8 mouse cellular contexts compared by ENCODE assay signal in genomic region chr14:25488097-25488613, GRCm38 (mm10). TPM values are rescaled to one million over a fixed set of nuclear protein-coding genes. Genes with fewer than 3 reads are reported as not detected.
A peak's percentile ranks its signal among the peaks of the same experiment; 100 is the strongest.
DNase-seq lines count a peak whose midpoint lies in the region; ATAC-seq and TF ChIP-seq lines count a peak whose summit lies in the region.

No protein-coding gene starts in this region.

- H3K9ac ChIP-seq in kidney, embryonic 14.5 days (ENCODE audit: low read depth, low read length) = no peak overlapping the region
- peak overlapping the region; percentile 61; the same call in 1 of the 2 replicates for H3K9ac ChIP-seq in heart, embryonic 12.5 days
- H3K9ac ChIP-seq in limb, embryonic 13.5 days = no peak overlapping the region

- no peak for ATAC-seq in kidney, embryonic 14.5 days (ENCODE audit: low FRiP score, low TSS enrichment)
- peak; percentile 13; the same call in 1 of the 2 replicates for ATAC-seq in heart, embryonic 12.5 days (ENCODE audit: insufficient number of reproducible peaks, low FRiP score)
- no peak for ATAC-seq in limb, embryonic 13.5 days (ENCODE audit: low FRiP score, low read depth)

- H3K4me2 ChIP-seq in kidney, embryonic 14.5 days (replicated peaks; ENCODE audit: low read depth, low read length) = no peak overlapping the region
- peak overlapping the region; percentile 40 for H3K4me2 ChIP-seq in heart, embryonic 12.5 days
- H3K4me2 ChIP-seq in limb, embryonic 13.5 days (replicated peaks) = peak overlapping the region; percentile 10; the same call in 1 of the 2 replicates
- H3K4me2 ChIP-seq in myocyte (ENCODE audit: low read depth) = peak overlapping the region; percentile 60

- H3K27me3 ChIP-seq in kidney, adult 2 months (replicated peaks; ENCODE audit: control insufficient read depth, insufficient read depth, low read length) = no peaks in the 10 kb centered on the region
- H3K27me3 ChIP-seq in kidney, embryonic 14.5 days (ENCODE audit: control insufficient read depth, insufficient read depth, low read length) = no peaks in the 10 kb centered on the region
- no peaks in the 10 kb centered on the region for H3K27me3 ChIP-seq in heart, embryonic 12.5 days (replicated peaks)
- no peaks in the 10 kb centered on the region for H3K27me3 ChIP-seq in limb, embryonic 13.5 days
- no peaks in the 10 kb centered on the region for H3K27me3 ChIP-seq in myocyte (ENCODE audit: control insufficient read depth, insufficient read depth, insufficient read length)

- H3K4me1 ChIP-seq in kidney, adult 2 months (ENCODE audit: control insufficient read depth, insufficient read depth, low read length) = peaks cover 80% of the 10 kb centered on the region
- peaks cover 81% of the 10 kb centered on the region for H3K4me1 ChIP-seq in kidney, embryonic 14.5 days (ENCODE audit: control insufficient read depth, insufficient read depth, low read length)
- H3K4me1 ChIP-seq in heart, embryonic 12.5 days (replicated peaks) = peaks cover 100% of the 10 kb centered on the region
- peaks cover 94% of the 10 kb centered on the region for H3K4me1 ChIP-seq in limb, embryonic 13.5 days

- H3ac ChIP-seq in myocyte (ENCODE audit: control insufficient read depth, insufficient read length) = no peak overlapping the region

- peak overlapping the region; percentile 97 for H3K27ac ChIP-seq in kidney, adult 2 months (ENCODE audit: insufficient read depth, low read depth, low read length)
- H3K27ac ChIP-seq in kidney, embryonic 14.5 days (ENCODE audit: low read depth, low read length) = no peak overlapping the region
- peak overlapping the region; percentile 96 for H3K27ac ChIP-seq in heart, embryonic 12.5 days (ENCODE audit: poor library complexity, severe bottlenecking)
- H3K27ac ChIP-seq in limb, embryonic 13.5 days = peak overlapping the region; percentile 44

- H3K4me3 ChIP-seq in kidney, adult 2 months (ENCODE audit: insufficient read depth, low read depth, low read length) = no peak overlapping the region
- H3K4me3 ChIP-seq in kidney, embryonic 14.5 days (ENCODE audit: low read length) = no peak overlapping the region
- no peak overlapping the region for H3K4me3 ChIP-seq in heart, embryonic 12.5 days
- H3K4me3 ChIP-seq in limb, embryonic 13.5 days = no peak overlapping the region
- H3K4me3 ChIP-seq in myocyte = no peak overlapping the region

- TF ChIP-seq CTCF in kidney, adult 2 months (conservative IDR thresholded peaks at IDR 0.05; ENCODE audit: insufficient read depth, insufficient read length, low read depth, low read length) = peak; percentile 18; the same call in 1 of the 2 replicates

- no peak for TF ChIP-seq POLR2A in kidney, adult 2 months (IDR thresholded peaks at IDR 0.05; ENCODE audit: low read depth, low read length)
- TF ChIP-seq POLR2A in myocyte (IDR thresholded peaks at IDR 0.05; ENCODE audit: insufficient read length, low read depth) = no peak

- H3K36me3 ChIP-seq in kidney, adult 2 months (ENCODE audit: control insufficient read depth, insufficient read depth, low read length) = no peaks in the 10 kb centered on the region
- no peaks in the 10 kb centered on the region for H3K36me3 ChIP-seq in kidney, embryonic 14.5 days (ENCODE audit: control insufficient read depth, insufficient read depth, low read length)
- no peaks in the 10 kb centered on the region; the same call in 1 of the 2 replicates for H3K36me3 ChIP-seq in heart, embryonic 12.5 days
- H3K36me3 ChIP-seq in limb, embryonic 13.5 days = peaks cover 7% of the 10 kb centered on the region; the same call in 1 of the 2 replicates
- no peaks in the 10 kb centered on the region for H3K36me3 ChIP-seq in myocyte (ENCODE audit: control insufficient read depth, insufficient read depth)

- H3K79me2 ChIP-seq in myocyte (ENCODE audit: control insufficient read depth, insufficient read depth) = peaks cover 99% of the 10 kb centered on the region

- H3K9me3 ChIP-seq in kidney, embryonic 14.5 days (ENCODE audit: control insufficient read depth, low read length) = no peaks in the 10 kb centered on the region
- H3K9me3 ChIP-seq in heart, embryonic 12.5 days (replicated peaks) = no peaks in the 10 kb centered on the region
- no peaks in the 10 kb centered on the region for H3K9me3 ChIP-seq in limb, embryonic 13.5 days

- WGBS in kidney, adult 2 months = 15% methylated on average over 6 of the region's 6 CpGs
- 70% methylated on average over 6 of the region's 6 CpGs for WGBS in kidney, embryonic 14.5 days
- 28% methylated on average over 6 of the region's 6 CpGs for WGBS in heart, embryonic 12.5 days
- WGBS in limb, embryonic 13.5 days = 66% methylated on average over 6 of the region's 6 CpGs

- peak; percentile 83 for DNase-seq in kidney, adult 2 months
- DNase-seq in cerebellum, adult 11-12 months = peak; percentile 89
- no peak for DNase-seq in left cerebral cortex, adult 11 months (ENCODE audit: low spot score)
- no peak for DNase-seq in embryo, embryonic 11 days

TF ChIP-seq in myocyte, 11 proteins besides CTCF, POLR2A, EP300 and RAD21:
- TF ChIP-seq MYOD1 (IDR thresholded peaks at IDR 0.05; ENCODE audit: control insufficient read depth in 1 of 3, insufficient read length in 2 of 3, low read depth in 2 of 3) (peak in 1 of 3 experiments; percentile 14), MYOG (IDR thresholded peaks at IDR 0.05; ENCODE audit: control insufficient read depth in 1 of 3, insufficient read depth in 1 of 3, insufficient read length in 2 of 3, low read depth in 2 of 3) (peak in 1 of 3 experiments; percentile 44), REST (IDR thresholded peaks at IDR 0.05; ENCODE audit: insufficient read depth, insufficient read length) (no peak), CEBPB (IDR thresholded peaks at IDR 0.05; ENCODE audit: insufficient read depth, poor library complexity, severe bottlenecking) (no peak), POLR2AphosphoS2 (IDR thresholded peaks at IDR 0.05; ENCODE audit: insufficient read length, low read depth) (peak; percentile 67), SRF (IDR thresholded peaks at IDR 0.05; ENCODE audit: control insufficient read depth, insufficient read length, low read depth) (no peak), TCF12 (IDR thresholded peaks at IDR 0.05; ENCODE audit: insufficient read depth, poor library complexity, severe bottlenecking) (no peak), E2F4 (IDR thresholded peaks at IDR 0.05; ENCODE audit: insufficient read depth) (no peak)

RNA-seq across cellular contexts. Expression of gene Zmiz1, which starts 29.2 kb away (rescaled TPM):
- 37.8 and 42.6 TPM in 2 replicates for polyA plus RNA-seq in kidney, adult 2 months (2012; rRNA removed)
- polyA plus RNA-seq in kidney, embryonic 14.5 days (2014; fragmentation: Nextera tagmentation; extraction: Ambion mirVana) = 43.3 and 57.3 TPM in 2 replicates
- 34.2 and 41.4 TPM in 2 replicates for polyA plus RNA-seq in heart, embryonic 12.5 days (2016; fragmentation: Nextera tagmentation; extraction: Ambion mirVana)
- polyA plus RNA-seq in limb, embryonic 13.5 days (2015; fragmentation: Nextera tagmentation; extraction: Ambion mirVana) = 66.7 and 68.6 TPM in 2 replicates
- polyA plus RNA-seq in myocyte (2012; fragmentation: generic; extraction: Trizol) = 34.5 TPM

Comparison
In these comparisons a context has a peak if more than half of its experiments do, and no peak if none do; other contexts are left out.
1. DNase-seq: peak in kidney, adult 2 months (single experiment) and cerebellum, adult 11-12 months (single experiment); none in left cerebral cortex, adult 11 months (single experiment) and embryo, embryonic 11 days (single experiment).